Mouse (Mus musculus) intestine, embryonic 14.5 days (tissue): Measurements from ENCODE around the gene Arhgap35. TPM values are rescaled to one million over a fixed set of nuclear protein-coding genes. Genes with fewer than 3 reads are reported as not detected.

Experiments used
- ATAC-seq: fragments of 200-750 bp; cut with Nextera tagmentation; replicated peaks from 2 replicates; pipeline ENCODE4 v1.8.0; 2017; ENCODE audit warnings: low read depth, moderate number of reproducible peaks, moderate TSS enrichment, moderate library complexity; ENCODE audit not compliant: low FRiP score, low TSS enrichment
- DNase-seq: peaks from one replicate; pipeline ENCODE4 v3.0.0-alpha.2; 2018; ENCODE audit warnings: low spot score
- H3K27ac ChIP-seq: fragments of 300-500 bp; sonication (generic); 2 replicates; pipeline ENCODE4 v1.5.1; 2014; ENCODE audit warnings: low read depth, mild to moderate bottlenecking, control low read depth
- H3K27me3 ChIP-seq: fragments of 300-500 bp; sonication (generic); replicated peaks from 2 replicates; pipeline ENCODE4 v1.6.1; 2014; ENCODE audit warnings: low read length, control low read depth; ENCODE audit not compliant: control insufficient read depth, insufficient read depth
- H3K36me3 ChIP-seq: fragments of 300-500 bp; sonication (generic); 2 replicates; pipeline ENCODE4 v1.6.1; 2014; ENCODE audit warnings: low read length, control low read depth; ENCODE audit not compliant: control insufficient read depth, insufficient read depth
- H3K4me1 ChIP-seq: fragments of 300-500 bp; sonication (generic); replicated peaks from 2 replicates; pipeline ENCODE4 v1.6.1; 2014; ENCODE audit warnings: low read length, control low read depth, mixed read lengths; ENCODE audit not compliant: control insufficient read depth, insufficient read depth
- H3K4me2 ChIP-seq: fragments of 300-500 bp; sonication (generic); 2 replicates; pipeline ENCODE4 v1.6.1; 2014; ENCODE audit warnings: low read length
- H3K4me3 ChIP-seq: fragments of 300-500 bp; sonication (generic); 2 replicates; pipeline ENCODE4 v1.5.1; 2014; ENCODE audit warnings: low read depth, low read length, control low read depth, mixed read lengths
- H3K9ac ChIP-seq: fragments of 300-500 bp; sonication (generic); 2 replicates; pipeline ENCODE4 v1.6.1; 2014; ENCODE audit warnings: mild to moderate bottlenecking, low read length
- H3K9me3 ChIP-seq: fragments of 300-500 bp; sonication (generic); 2 replicates; pipeline ENCODE4 v1.6.1; 2016; ENCODE audit warnings: low read length, control low read depth; ENCODE audit not compliant: control insufficient read depth
- whole genome bisulfite sequencing: fragments of 180-500 bp; shearing (Covaris S2); extraction: QIAGEN DNeasy Blood & Tissue Kit; methylation state at CpG from one replicate; pipeline ENCODE4 v1.1.7; 2014; 5-methylcytosine and 5-hydroxymethylcytosine counted together
- polyA plus RNA-seq: library from polyadenylated mRNA; unstranded; fragments of >200 nt; fragmentation: Nextera tagmentation; extraction: Ambion mirVana; gene quantifications from 2 replicates; pipeline ENCODE4 v1.2.1, GENCODE M21; 2014

The Arhgap35 gene
- polyA plus RNA-seq, 1 experiment from 2014 or later, result 18.5 TPM

DNA sequence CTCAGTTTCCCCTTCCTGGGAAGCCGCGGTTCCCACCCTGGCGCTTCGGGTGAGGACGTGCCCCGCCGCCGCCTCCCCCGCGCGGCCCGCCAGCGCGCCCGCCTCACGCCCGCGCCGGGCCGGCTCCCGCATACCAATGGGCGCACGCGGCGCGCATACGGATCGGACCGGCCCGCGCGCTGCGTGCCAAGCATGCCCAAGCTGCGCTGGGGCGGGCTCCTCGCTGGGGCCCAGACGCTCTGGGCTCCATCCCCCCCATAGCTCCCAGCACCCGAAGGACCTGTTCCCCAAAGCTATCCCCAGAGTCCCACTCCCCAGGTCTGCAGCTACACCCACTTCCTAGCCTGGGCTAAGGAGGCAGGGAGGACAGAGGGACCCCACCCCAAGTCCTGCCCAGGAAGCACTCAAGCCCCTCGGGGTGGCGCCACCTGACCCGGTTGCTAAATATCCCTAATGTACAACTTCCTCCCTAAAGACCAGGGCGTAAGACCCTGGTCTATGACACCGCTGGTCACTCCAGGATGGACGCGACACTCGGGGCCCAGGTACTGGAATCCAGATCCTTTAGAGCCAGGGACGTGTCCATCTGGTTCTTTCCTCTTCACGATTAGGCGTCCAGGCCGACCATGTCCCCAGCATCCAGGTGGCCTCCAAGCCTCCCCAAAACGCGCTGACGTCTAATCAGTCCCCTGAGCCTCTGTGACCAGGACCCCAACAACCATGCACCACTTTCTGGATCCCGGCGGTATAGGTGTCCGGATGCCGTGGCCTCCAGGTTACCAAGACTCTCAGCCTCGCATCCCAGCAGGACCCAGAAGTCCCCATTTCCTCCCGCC is 138.8 kb downstream of the Arhgap35 start:
- Histone ChIP-seq H3K4me2 (peak overlapping the region; percentile 50), H3K27ac (no peak overlapping the region), H3K9ac (no peak overlapping the region), H3K36me3 (no peaks in the 10 kb centered on the region), H3K4me3 (peak overlapping the region; percentile 32), H3K9me3 (no peaks in the 10 kb centered on the region), H3K4me1 (peaks cover 11% of the 10 kb centered on the region; the same call in 1 of the 2 replicates), H3K27me3 (peaks cover 69% of the 10 kb centered on the region)
- 2% methylated on average over 39 of the region's 59 CpGs for WGBS
- 0 out of 2 replicates have a peak, but pooled peaks have one; percentile 24 for ATAC-seq
- DNase-seq, result no peak

GRCm38 (mm10) chr7:16475321-16475720 is 139.5 kb downstream of the Arhgap35 start:
- Histone ChIP-seq H3K9ac (no peak overlapping the region), H3K4me3 (peak overlapping the region; percentile 32; the same call in 1 of the 2 replicates), H3K36me3 (no peaks in the 10 kb centered on the region), H3K27ac (no peak overlapping the region), H3K9me3 (no peaks in the 10 kb centered on the region), H3K4me1 (peaks cover 11% of the 10 kb centered on the region; the same call in 1 of the 2 replicates), H3K4me2 (peak overlapping the region; percentile 29), H3K27me3 (peaks cover 72% of the 10 kb centered on the region)
- DNase-seq, result no peak
- 5% methylated on average over 21 of the region's 23 CpGs for WGBS
- no peak for ATAC-seq

- peaks cover 11% of the 10 kb centered on the region; the same call in 1 of the 2 replicates for H3K4me1 ChIP-seq
- peak overlapping the region; percentile 22; the same call in 1 of the 2 replicates for H3K4me2 ChIP-seq
- ATAC-seq (no peak), DNase-seq (no peak)
- peaks cover 72% of the 10 kb centered on the region for H3K27me3 ChIP-seq
- H3K36me3 ChIP-seq, result no peaks in the 10 kb centered on the region
- H3K27ac ChIP-seq, result no peak overlapping the region
- WGBS, result 6% methylated on average over 33 of the region's 33 CpGs
- H3K9me3 ChIP-seq, result no peaks in the 10 kb centered on the region
- 0 out of 2 replicates have a peak overlapping the region, but pooled peaks have one; percentile 4 for H3K4me3 ChIP-seq
- H3K9ac ChIP-seq, result no peak overlapping the region
Observed at GRCm38 (mm10) chr7:16474445-16474844, 140.3 kb downstream of the Arhgap35 start.

DNA sequence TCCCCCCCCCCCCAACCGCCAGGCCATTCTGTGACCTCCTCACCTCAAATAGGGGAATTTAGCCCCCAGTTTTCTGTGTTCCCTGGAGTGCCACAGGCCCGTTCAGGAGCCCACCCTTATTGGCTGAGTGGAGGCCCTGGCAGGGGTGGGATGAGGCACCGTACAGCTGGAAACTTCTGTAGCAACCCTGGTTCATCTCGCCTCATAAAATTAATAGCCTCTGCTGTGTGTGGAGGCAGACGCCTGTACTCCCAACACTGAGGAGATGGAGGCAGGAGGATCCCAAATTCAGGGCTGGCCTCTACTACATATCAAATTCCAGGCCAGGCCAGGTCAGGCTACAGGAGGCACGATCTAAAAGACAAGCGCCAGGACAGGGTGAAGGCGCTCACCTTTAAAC is 140.9 kb downstream of the Arhgap35 start:
- Histone ChIP-seq H3K4me3 (no peak overlapping the region), H3K4me2 (no peak overlapping the region), H3K9me3 (no peaks in the 10 kb centered on the region), H3K27ac (no peak overlapping the region), H3K36me3 (no peaks in the 10 kb centered on the region), H3K9ac (no peak overlapping the region), H3K4me1 (peaks cover 11% of the 10 kb centered on the region; the same call in 1 of the 2 replicates), H3K27me3 (peaks cover 72% of the 10 kb centered on the region)
- WGBS, result 44% methylated on average over 8 of the region's 8 CpGs
- DNase-seq, result no peak
- ATAC-seq, result no peak

DNA sequence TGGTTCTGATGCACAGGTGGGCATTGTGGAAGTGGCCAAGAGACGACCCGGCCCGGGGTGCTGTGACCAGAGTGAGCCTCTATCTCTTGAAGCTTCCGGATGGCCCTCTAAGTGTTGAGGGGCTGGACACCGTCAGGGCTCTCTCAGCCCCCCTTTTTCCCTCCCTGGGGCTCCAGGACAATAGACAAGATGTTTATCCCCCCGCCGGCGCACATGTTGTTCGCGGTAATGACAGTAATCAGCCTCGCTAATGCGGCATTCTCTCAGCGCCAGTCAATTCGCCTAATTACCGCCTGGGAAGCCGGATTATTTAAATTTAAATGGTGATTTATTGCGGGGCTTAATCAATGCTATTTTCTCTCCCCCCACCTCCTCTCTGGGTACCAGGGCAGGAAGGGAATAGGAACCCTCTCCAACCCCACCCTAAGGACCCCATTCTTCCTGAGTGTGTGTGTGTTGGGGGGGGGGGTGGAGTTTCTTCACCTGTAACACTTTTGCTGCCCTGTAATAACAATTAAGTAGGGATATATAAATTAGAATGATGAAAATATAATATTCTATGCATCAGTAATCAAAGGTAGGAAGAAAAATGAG is 142.6 kb downstream of the Arhgap35 start:
- H3K36me3 ChIP-seq, result no peaks in the 10 kb centered on the region
- 10% methylated on average over 17 of the region's 17 CpGs for WGBS
- no peaks in the 10 kb centered on the region for H3K9me3 ChIP-seq
- peaks cover 11% of the 10 kb centered on the region; the same call in 1 of the 2 replicates for H3K4me1 ChIP-seq
- no peak for DNase-seq
- H3K4me2 ChIP-seq, result no peak overlapping the region
- H3K27ac ChIP-seq, result no peak overlapping the region
- no peak overlapping the region for H3K9ac ChIP-seq
- no peak overlapping the region for H3K4me3 ChIP-seq
- peaks cover 65% of the 10 kb centered on the region for H3K27me3 ChIP-seq
- no peak for ATAC-seq

DNA sequence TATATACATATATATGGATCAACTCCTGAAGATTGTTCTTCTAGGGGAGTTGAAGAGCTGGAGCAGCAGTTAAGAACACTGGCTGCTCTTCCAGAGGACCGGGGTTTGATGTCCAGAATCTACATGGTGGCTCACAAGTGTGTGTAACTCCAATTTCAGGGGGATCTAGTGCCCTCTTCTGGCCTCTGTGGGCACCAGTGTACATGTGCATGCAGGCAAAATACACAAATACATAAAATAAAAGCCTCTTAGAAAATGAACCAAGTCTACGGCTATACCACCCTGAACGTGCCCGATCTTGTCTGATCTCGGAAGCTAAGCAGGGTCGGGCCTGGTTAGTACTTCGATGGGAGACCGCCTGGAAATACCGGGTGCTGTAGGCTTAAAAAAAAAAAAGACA is 143.2 kb downstream of the Arhgap35 start:
- Histone ChIP-seq H3K27ac (no peak overlapping the region), H3K36me3 (no peaks in the 10 kb centered on the region), H3K4me1 (peaks cover 11% of the 10 kb centered on the region; the same call in 1 of the 2 replicates), H3K4me3 (no peak overlapping the region), H3K9ac (no peak overlapping the region), H3K27me3 (peaks cover 58% of the 10 kb centered on the region), H3K9me3 (no peaks in the 10 kb centered on the region), H3K4me2 (no peak overlapping the region)
- DNase-seq (no peak), ATAC-seq (no peak)
- WGBS, result 48% methylated on average over 9 of the region's 9 CpGs

DNA sequence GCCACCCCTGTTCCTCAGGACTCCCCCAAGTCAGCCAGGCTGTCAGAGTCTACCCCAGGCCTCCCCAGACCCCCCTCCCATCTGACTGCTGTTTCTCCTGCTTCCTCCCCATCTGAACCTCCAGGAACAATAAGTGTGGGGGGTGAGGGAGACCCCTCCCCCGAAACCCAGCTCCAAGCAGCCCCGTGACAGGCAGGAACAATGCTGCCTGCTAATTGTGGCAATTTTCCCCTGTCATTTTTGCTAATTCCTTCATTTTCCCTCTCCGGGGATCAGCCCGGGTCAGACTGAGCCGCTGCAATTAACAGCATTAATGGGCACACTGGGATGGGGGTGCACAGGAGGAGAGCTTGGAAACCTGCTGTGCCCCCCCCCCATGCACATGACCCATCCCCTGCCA is 146.7 kb downstream of the Arhgap35 start:
- H3K27ac ChIP-seq, result no peak overlapping the region
- WGBS, result 32% methylated on average over 5 of the region's 5 CpGs
- no peak overlapping the region for H3K9ac ChIP-seq
- DNase-seq, result no peak
- H3K36me3 ChIP-seq, result no peaks in the 10 kb centered on the region
- H3K4me1 ChIP-seq, result no peaks in the 10 kb centered on the region
- no peak overlapping the region for H3K4me3 ChIP-seq
- no peak overlapping the region for H3K4me2 ChIP-seq
- no peaks in the 10 kb centered on the region for H3K9me3 ChIP-seq
- ATAC-seq, result no peak
- peaks cover 29% of the 10 kb centered on the region for H3K27me3 ChIP-seq

DNA sequence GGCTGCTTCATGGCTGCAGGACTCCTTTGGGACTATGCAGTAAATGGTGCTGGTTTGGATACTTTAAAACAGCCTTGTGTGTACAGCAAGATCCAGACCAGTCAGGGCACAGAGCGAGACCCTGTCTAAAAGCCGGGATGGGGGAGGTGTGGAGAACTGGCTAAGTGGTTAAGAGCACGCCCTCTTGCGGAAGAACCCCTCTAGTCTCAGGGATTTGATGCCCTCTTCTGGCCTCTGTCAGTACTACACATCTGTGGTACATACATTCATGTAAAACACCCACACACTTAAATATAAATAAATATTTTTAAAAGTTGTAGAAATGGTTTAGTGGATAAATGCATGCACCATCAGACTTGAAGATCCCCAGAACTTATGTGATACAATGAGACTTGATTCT is 148.2 kb downstream of the Arhgap35 start:
- no peak for ATAC-seq
- Histone ChIP-seq H3K27ac (no peak overlapping the region), H3K4me3 (no peak overlapping the region), H3K4me2 (no peak overlapping the region), H3K9me3 (no peaks in the 10 kb centered on the region), H3K9ac (no peak overlapping the region), H3K4me1 (no peaks in the 10 kb centered on the region), H3K27me3 (peaks cover 18% of the 10 kb centered on the region), H3K36me3 (no peaks in the 10 kb centered on the region)
- DNase-seq, result no peak
- 63% methylated on average over 4 of the region's 4 CpGs for WGBS
